Mouse (Mus musculus) kidney, postnatal 25 days (tissue): ENCODE results near the gene Sema4d.

Experiments
- DNase-seq, 2 experiments: peaks; one replicate each; pipeline ENCODE4 v3.0.0; 2021; ENCODE audit warnings: mixed read lengths in 2 of 2

Sema4d gene

GRCm38 (mm10) chr13:51813621-51814615, 20.4 kb upstream of the Sema4d start:
- DNase-seq: no peak

GRCm38 (mm10) chr13:51808141-51808540, 14.6 kb upstream of the Sema4d start:
- DNase-seq: no peak

GRCm38 (mm10) chr13:51806220-51806619, 12.7 kb upstream of the Sema4d start:
- no peak for DNase-seq

DNA sequence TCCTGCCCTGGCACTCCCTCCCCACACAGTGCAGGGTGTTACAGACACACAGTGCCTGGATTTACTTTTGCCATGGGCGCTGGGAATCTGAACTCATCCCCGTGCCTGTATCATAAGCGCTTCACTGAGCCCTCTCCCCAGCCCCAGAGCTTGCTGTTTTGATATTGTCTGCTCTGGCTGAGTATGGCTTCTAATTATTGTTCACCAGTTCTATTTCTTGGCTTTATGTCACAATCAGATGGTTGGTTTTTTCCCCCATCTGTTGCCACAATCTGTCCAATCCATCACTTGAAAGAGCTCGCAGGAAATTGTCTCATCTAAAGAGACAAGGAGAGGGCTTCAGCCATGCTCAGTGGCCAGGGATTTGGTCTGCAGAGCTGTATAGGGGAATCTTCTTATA, 12.1 kb upstream of the Sema4d start:
- no peak for DNase-seq

- DNase-seq: no peak
Measured at GRCm38 (mm10) chr13:51800921-51801320, 7.4 kb upstream of the Sema4d start.

- no peak for DNase-seq
Measured at GRCm38 (mm10) chr13:51799735-51800522, 6.4 kb upstream of the Sema4d start.

- no peak for DNase-seq
Measured at GRCm38 (mm10) chr13:51797899-51798746, 4.6 kb upstream of the Sema4d start.

DNA sequence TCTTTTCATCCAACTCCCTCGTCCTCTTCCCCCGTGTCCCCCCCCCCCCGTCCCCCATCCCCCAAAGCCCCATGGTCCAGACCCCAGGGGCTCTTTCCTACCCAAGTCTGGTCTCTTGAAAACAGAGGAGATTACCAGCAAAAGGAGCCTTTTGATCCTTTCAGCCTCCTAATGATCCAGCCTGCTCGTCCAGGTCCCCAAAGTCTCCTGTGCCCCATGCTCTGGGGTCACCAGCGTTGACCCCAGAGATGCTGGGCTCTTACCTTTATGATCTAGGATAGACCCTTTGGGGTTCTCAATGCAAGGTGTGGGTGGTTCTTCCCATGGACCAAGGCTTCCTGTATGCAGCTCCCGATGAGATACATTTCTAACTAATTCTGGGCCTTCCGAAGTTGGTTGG, 401 bp upstream of the Sema4d start:
- no peak for DNase-seq

- peak; percentile 46 to 69 for DNase-seq
Measured at GRCm38 (mm10) chr13:51792729-51793424, 670 bp downstream of the Sema4d start.

- peak in 1 of 2 experiments; percentile 49 for DNase-seq
Measured at GRCm38 (mm10) chr13:51792135-51792573, 1.4 kb downstream of the Sema4d start.

GRCm38 (mm10) chr13:51791604-51792003, 1.9 kb downstream of the Sema4d start:
- DNase-seq: peak in 1 of 2 experiments; percentile 62

DNA sequence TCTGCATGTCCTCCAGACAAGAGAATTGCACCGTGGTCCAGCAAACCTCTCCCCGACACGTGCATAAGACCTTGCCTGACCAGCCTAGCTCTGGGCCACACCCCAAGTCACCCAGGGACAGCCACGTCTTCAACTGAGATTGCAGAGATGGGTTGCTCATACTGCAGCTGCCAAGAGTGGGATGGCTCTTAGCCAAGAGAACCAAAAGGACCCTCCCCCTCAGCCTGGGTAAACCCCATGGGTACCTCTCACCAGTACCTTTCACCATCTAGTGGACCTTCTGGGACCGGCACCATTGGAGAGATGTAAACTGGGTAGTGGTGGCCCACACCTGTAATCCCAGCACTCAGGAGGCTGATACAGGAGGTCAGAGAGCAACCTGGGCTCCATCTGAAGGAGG, 2.8 kb downstream of the Sema4d start:
- peak; percentile 39 to 68 for DNase-seq

DNA sequence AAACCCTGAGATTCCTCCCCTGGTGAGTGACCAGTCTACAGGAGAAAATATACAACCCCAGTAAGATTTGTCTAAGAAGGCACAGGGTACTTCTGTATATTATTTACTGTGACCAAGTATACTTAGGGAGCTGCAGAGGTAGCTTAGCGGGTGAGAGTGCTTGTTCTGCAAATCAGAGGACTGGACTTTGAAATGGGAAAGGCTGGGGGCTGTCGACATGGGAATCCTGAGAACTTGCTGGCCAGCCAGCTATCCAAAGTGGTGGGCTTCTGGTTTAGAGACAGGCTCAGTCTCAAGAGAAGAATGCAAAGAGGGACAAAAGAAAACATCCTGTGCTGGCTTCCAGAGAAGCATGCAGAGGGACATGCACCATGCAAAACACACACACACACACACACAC, 5.7 kb downstream of the Sema4d start:
- peak in 1 of 2 experiments; percentile 58 for DNase-seq

GRCm38 (mm10) chr13:51786616-51787015, 6.9 kb downstream of the Sema4d start:
- DNase-seq: peak; percentile 48 to 74

- DNase-seq: no peak
Measured at GRCm38 (mm10) chr13:51784476-51784875, 9.1 kb downstream of the Sema4d start.

DNA sequence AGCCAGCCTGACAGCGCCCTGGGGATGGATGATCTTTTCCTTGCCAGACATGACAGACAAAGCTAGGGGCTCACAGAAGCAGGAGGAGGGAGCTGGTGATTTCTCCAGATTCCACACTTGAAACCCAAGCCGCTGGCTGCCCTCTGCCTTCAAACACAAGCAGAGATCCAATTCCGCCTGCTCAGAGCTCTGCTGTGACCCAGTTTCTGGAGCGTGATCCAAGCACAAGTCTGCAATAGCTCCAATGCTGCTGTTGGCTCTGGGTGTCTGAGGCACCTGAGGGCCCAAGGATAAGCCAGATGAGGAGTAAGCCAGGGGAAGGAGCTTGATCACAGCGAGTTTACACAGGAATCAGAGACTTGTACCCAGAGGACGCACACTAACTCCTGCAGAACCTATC, 9.7 kb downstream of the Sema4d start:
- DNase-seq: peak; percentile 32 to 52

- no peak for DNase-seq
Measured at GRCm38 (mm10) chr13:51780509-51781155, 12.9 kb downstream of the Sema4d start.

DNA sequence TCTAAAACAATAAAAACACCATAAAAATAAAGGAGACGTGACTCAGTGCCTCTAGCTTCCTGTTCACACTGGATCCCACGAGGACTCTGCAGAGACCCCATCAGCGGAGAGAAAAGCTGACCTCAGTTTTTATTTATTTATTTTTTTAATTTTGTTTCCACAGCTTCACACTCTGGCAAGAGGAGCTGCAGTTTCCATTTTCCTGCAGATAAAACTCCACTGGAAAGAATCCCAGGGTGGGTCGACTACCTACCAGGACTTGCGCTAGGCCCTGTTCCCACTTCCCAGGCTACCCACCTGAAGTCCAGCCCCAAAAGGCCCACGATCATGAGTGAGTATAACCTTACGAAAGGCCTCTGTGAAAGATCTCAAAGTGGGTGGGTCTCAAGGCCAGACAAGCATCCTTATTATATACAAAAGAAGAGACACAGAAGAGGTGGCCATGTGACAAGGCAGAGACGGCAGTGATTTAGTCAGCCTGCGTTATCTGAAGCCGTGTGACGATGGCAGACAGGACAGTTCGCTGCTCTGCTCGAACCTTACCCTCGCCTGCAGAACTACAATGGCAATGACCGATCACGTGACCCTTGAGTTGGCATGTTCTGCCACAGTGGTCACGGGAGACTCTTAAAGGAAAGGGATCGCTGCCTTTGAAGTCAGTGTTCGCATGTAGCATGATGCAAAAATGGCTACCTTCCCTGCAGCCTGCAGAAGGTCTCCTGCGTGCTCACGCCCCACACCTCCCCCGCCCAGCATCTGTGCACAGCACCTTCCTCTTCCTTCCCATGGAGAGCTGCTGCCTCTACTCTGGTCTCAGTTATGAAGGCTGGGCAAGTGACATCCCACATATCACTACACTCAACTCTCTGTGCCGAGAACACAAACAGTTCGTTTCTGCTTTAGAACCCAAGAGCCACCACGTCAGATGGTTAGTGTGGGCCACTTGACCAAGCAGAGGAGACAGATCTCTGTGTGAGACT, 14.3 kb downstream of the Sema4d start:
- peak; percentile 54 to 61 for DNase-seq

DNA sequence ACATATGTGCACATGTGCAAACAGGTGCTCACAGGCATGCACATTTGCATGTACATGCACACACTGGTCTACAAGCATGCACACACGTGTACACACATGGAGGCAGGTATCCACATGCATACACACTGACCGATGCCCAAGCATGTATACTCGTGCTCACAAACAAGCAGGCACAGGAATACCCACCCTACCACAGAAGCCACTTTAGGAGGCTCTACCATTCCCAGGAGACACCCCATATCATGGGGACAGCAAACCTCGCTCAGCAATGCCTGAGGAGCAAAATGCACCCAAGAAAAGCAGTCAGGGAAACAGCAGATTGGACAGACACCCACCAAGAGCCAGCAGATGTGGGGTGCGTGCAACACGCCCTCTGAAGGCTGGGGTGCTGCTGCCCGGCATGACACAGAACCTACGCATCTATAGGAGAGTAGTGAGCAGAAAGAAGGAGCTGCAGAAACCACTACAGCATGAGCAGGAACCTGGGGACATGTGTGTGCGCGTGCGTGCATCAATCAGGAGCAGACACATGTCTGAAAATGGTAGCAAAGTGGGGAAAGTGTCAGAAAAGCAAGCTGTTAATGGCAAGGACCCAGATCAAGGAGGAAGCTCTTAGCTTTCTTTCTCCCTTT, 15.1 kb downstream of the Sema4d start:
- no peak for DNase-seq
